Mouse (Mus musculus) hindbrain, embryonic 12.5 days (tissue): ENCODE data around the gene Psmd8. TPM values are rescaled to one million over a fixed set of nuclear protein-coding genes. Genes with fewer than 3 reads are reported as not detected.
"Not testable (repeated sequence)": the region's sequence is repeated elsewhere in the genome, so short reads cannot be mapped to it uniquely, and the experiment has no call there.

Experiments
- ATAC-seq: fragments of 200-750 bp; cut with Nextera tagmentation; 2 replicates; pipeline ENCODE4 v1.8.0; 2017; ENCODE audit warnings: moderate TSS enrichment; ENCODE audit not compliant: low FRiP score
- H3K27ac ChIP-seq: fragments of 300-500 bp; sonication (generic); 2 replicates; pipeline ENCODE4 v1.5.1; 2016; ENCODE audit warnings: mild to moderate bottlenecking
- H3K27me3 ChIP-seq: fragments of 300-500 bp; sonication (generic); 2 replicates; pipeline ENCODE4 v1.6.1; 2016; ENCODE audit warnings: mild to moderate bottlenecking
- H3K36me3 ChIP-seq: fragments of 300-500 bp; sonication (generic); 2 replicates; pipeline ENCODE4 v1.6.1; 2016; ENCODE audit warnings: mild to moderate bottlenecking
- H3K4me1 ChIP-seq: fragments of 300-500 bp; sonication (generic); 2 replicates; pipeline ENCODE4 v1.6.1; 2016
- H3K4me2 ChIP-seq: fragments of 300-500 bp; sonication (generic); replicated peaks from 2 replicates; pipeline ENCODE4 v1.6.1; 2016; ENCODE audit warnings: mild to moderate bottlenecking
- H3K4me3 ChIP-seq: fragments of 300-500 bp; sonication (generic); 2 replicates; pipeline ENCODE4 v1.5.1; 2016; ENCODE audit warnings: mild to moderate bottlenecking
- H3K9ac ChIP-seq: fragments of 300-500 bp; sonication (generic); 2 replicates; pipeline ENCODE4 v1.6.1; 2016; ENCODE audit warnings: mild to moderate bottlenecking, moderate library complexity
- H3K9me3 ChIP-seq: fragments of 300-500 bp; sonication (generic); replicated peaks from 2 replicates; pipeline ENCODE4 v1.6.1; 2016; ENCODE audit warnings: mild to moderate bottlenecking
- WGBS: fragments of 180-500 bp; shearing (Covaris S2); methylation state at CpG from one replicate; pipeline ENCODE4 v1.1.7; 2016; 5-methylcytosine and 5-hydroxymethylcytosine counted together
- polyA plus RNA-seq: library from polyadenylated mRNA; unstranded; fragments of >200 nt; fragmentation: Nextera tagmentation; extraction: Ambion mirVana; gene quantifications from 2 replicates; pipeline ENCODE4 v1.2.1, GENCODE M21; 2016

The Psmd8 gene
- polyA plus RNA-seq, 1 experiment from 2014 or later = 285 TPM

DNA sequence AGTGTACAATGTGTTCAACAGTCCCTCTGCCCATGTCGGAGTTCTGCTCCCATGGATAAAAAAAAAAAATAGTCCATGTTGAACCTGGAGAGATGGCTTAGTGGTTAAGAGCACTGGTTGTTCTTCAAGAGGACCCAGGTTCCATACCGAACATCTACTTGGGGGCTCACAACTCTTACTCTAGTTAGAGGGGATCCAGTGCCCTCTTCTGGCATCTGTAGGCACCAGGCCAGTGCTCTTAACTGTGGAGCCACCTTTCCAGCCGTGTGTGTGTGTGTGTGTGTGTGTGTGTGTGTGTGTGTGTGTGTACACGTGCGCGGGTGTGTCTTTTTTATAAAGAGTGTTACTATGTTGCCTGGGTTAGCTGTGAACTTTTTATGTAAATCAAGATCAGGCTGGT is 22.1 kb upstream of the Psmd8 start:
- Histone ChIP-seq H3K36me3 (no peaks in the 10 kb centered on the region), H3K4me2 (no peak overlapping the region), H3K27me3 (no peaks in the 10 kb centered on the region), H3K4me3 (no peak overlapping the region), H3K9ac (no peak overlapping the region), H3K27ac (no peak overlapping the region), H3K9me3 (no peaks in the 10 kb centered on the region), H3K4me1 (no peaks in the 10 kb centered on the region)
- no peak for ATAC-seq
- WGBS = 80% methylated on average over 6 of the region's 6 CpGs

DNA sequence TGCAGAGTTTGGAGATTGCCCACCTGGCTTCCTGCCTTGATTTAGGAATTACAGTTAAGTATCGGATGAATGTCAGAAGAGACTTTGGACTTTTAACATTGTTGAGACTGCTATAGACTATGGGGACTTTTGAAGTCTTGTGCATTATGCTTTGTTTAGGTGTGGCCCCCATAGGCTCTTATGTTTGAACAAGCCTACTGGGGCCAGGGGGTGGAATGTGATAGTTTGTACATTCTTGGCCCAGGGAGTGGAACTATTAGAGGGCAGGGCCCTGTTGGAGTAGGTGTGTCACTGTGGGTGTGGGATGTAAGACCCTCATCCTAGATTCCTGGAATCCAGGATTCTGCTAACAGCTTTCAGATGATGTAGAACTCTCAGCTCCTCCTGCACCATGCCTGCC is 13.7 kb upstream of the Psmd8 start:
- H3K4me2 ChIP-seq, H3K36me3 ChIP-seq, ATAC-seq, H3K9me3 ChIP-seq, H3K27me3 ChIP-seq, H3K9ac ChIP-seq, H3K4me1 ChIP-seq, H3K4me3 ChIP-seq, H3K27ac ChIP-seq: not testable (repeated sequence)
- 96% methylated on average over 1 of the region's 1 CpGs for WGBS

DNA sequence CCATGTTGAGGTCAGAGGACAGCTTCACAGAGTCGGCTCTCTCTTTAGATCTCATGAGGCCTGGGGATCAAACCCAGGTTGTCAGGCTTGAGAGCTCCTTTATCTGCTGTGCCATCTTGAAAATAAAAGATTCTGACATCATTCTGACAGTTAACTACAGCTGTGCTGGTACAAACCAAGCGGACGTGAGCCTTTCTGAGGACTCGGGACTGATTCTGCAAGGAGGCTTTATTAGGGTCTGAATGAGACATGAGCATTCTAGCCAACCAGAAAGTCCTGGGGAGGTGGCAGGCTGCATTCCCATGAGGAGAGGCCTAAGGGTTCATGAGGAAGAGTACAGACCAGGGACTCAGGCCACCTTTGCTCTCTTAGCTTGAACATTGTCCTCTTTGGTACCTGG is 822 bp upstream of the Psmd8 start:
- not testable (repeated sequence) for H3K36me3 ChIP-seq, H3K27me3 ChIP-seq, H3K27ac ChIP-seq, ATAC-seq, H3K9ac ChIP-seq, H3K4me2 ChIP-seq, H3K9me3 ChIP-seq
- Histone ChIP-seq H3K4me1 (peaks cover 21% of the 10 kb centered on the region), H3K4me3 (0 out of 2 replicates have a peak overlapping the region, but pooled peaks have one; percentile 63)
- 89% methylated on average over 4 of the region's 4 CpGs for WGBS

DNA sequence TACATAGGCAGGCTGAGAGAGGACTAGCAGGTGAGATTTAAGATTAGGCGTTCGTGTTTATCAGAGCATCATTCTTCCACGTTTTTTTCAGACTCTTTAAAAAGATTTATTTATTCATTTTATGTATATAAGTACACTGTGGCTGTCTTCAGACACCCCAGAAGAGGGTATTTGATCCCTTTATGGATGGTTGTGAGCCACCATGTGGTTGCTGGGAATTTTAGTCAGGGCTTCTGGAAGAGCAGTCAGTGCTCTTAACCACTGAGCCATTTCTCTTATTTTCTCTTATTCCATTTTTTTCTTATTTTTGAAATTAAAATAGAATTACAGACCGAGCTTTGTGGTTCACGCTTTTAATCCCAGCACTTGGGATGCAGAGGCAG is 344 bp upstream of the Psmd8 start:
- peaks cover 21% of the 10 kb centered on the region for H3K4me1 ChIP-seq
- H3K27me3 ChIP-seq = peaks cover 2% of the 10 kb centered on the region; the same call in 1 of the 2 replicates
- peak overlapping the region; percentile 82 for H3K4me2 ChIP-seq
- no peaks in the 10 kb centered on the region for H3K9me3 ChIP-seq
- H3K9ac ChIP-seq = no peak overlapping the region
- 41% methylated on average over 5 of the region's 5 CpGs for WGBS
- H3K27ac ChIP-seq = no peak overlapping the region
- H3K4me3 ChIP-seq = peak overlapping the region; percentile 63
- peaks cover 14% of the 10 kb centered on the region for H3K36me3 ChIP-seq
- peak; percentile 59 for ATAC-seq

DNA sequence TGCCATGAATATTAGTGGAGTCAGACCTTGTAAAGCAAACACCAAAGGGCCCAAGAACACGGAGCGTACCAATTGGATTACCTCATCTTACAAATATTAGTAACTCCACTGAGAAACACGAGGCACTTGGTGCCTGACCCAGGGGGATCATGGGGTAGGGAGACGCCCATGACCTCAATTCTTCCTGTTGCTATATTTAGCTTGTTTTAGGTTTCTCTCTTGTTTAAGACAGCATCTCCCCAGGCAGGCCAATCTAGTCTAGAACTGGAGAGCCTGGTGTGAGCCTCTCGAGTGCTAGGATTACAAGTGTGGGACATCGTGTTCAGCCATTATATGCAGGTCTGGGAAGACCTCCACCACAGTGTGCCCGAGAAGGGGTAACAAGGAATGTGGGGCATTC is 1.2 kb downstream of the Psmd8 start:
- ATAC-seq = no peak
- Histone ChIP-seq H3K36me3 (peaks cover 29% of the 10 kb centered on the region), H3K4me2 (peak overlapping the region; percentile 82), H3K9me3 (no peaks in the 10 kb centered on the region), H3K27me3 (peaks cover 14% of the 10 kb centered on the region), H3K27ac (no peak overlapping the region), H3K9ac (peak overlapping the region; percentile 72; the same call in 1 of the 2 replicates), H3K4me3 (peak overlapping the region; percentile 63), H3K4me1 (peaks cover 21% of the 10 kb centered on the region)
- WGBS = 61% methylated on average over 7 of the region's 7 CpGs

DNA sequence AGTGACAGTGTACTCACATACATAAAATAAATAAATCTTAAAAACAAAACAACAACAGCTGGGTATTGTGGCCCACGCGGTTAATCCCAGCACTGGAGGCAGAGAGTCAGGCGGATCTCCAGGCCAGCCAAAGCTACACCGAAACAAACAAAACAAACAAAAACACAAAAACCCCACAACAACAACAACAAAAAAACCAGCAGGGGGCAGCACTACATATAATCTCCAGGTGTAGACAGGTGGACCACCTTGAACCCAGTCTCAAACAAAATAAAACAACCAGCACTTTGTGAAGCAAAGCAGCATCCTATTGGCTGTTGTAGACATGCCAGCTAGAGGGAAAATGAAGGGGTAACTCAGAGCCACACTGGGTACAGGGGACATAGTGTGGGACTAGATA is 2.4 kb downstream of the Psmd8 start:
- Histone ChIP-seq H3K9me3 (no peaks in the 10 kb centered on the region), H3K4me1 (peaks cover 22% of the 10 kb centered on the region), H3K27me3 (peaks cover 27% of the 10 kb centered on the region), H3K27ac (no peak overlapping the region), H3K36me3 (peaks cover 40% of the 10 kb centered on the region), H3K4me2 (0 out of 2 replicates have a peak overlapping the region, but pooled peaks have one; percentile 8), H3K4me3 (no peak overlapping the region), H3K9ac (no peak overlapping the region)
- 89% methylated on average over 4 of the region's 4 CpGs for WGBS
- no peak for ATAC-seq

DNA sequence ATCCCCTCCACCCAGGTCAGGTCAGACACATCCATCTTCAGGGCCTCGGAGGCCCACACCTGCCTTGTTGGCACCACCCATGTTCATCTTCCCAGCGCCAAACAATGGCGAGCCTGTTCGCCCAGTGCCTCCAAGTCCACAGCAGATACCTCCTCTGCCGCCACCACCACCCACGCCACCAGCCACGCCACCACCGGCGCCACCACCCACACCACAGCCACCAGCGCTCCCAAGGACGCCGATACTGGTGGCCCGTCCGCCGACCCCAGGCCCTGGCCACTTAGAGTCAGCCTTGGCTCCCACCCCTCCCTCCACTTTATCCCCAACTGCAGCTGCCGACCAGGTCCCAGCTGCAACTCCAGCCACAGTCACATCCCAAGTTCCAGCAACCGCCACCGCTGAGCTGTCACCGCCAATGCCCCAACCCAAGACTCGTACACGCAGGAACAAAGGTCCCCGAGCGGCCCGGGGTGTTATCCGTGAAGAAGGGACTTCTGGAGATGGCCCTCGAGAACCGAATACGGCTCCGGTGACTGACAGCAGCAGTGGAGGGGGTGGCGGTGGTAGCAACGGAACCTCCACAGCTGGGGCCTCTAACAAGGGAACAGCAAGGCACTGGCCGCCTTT is 8.0 kb downstream of the Psmd8 start:
- Histone ChIP-seq H3K4me2 (no peak overlapping the region), H3K36me3 (peaks cover 40% of the 10 kb centered on the region), H3K4me3 (no peak overlapping the region), H3K27ac (no peak overlapping the region), H3K9me3 (no peaks in the 10 kb centered on the region), H3K4me1 (peaks cover 45% of the 10 kb centered on the region), H3K27me3 (peaks cover 58% of the 10 kb centered on the region), H3K9ac (no peak overlapping the region)
- no peak for ATAC-seq
- 28% methylated on average over 32 of the region's 32 CpGs for WGBS

DNA sequence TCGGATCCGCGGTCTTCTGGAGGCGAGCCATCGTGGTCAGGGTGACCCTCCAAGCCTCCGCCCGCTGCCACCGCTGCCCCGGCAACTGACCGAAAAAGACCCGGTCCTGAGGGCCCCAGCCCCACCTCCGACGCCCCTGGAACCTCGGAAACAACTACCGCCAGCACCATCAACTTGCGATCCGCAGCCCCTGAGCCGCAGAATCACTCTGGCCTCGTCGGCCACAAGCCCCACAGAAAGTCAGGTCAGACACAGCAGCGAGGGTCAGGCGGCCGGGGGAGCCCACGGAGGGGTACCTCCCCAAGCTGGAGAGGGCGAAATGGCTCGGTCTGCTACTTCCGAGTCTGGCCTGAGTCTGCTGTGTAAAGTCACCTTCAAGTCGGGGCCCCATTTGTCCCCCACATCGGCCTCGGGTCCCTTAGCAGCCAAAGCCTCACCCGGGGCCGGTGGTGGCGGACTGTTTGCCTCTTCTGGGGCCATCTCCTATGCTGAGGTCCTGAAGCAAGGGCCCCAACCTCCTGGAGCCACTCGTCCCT is 8.9 kb downstream of the Psmd8 start:
- Histone ChIP-seq H3K27me3 (peaks cover 58% of the 10 kb centered on the region), H3K9me3 (no peaks in the 10 kb centered on the region), H3K9ac (peak overlapping the region; percentile 54; the same call in 1 of the 2 replicates), H3K4me1 (peaks cover 46% of the 10 kb centered on the region), H3K36me3 (peaks cover 34% of the 10 kb centered on the region), H3K4me2 (peak overlapping the region; percentile 76), H3K4me3 (peak overlapping the region; percentile 68), H3K27ac (no peak overlapping the region)
- 5% methylated on average over 34 of the region's 34 CpGs for WGBS
- no peak for ATAC-seq

DNA sequence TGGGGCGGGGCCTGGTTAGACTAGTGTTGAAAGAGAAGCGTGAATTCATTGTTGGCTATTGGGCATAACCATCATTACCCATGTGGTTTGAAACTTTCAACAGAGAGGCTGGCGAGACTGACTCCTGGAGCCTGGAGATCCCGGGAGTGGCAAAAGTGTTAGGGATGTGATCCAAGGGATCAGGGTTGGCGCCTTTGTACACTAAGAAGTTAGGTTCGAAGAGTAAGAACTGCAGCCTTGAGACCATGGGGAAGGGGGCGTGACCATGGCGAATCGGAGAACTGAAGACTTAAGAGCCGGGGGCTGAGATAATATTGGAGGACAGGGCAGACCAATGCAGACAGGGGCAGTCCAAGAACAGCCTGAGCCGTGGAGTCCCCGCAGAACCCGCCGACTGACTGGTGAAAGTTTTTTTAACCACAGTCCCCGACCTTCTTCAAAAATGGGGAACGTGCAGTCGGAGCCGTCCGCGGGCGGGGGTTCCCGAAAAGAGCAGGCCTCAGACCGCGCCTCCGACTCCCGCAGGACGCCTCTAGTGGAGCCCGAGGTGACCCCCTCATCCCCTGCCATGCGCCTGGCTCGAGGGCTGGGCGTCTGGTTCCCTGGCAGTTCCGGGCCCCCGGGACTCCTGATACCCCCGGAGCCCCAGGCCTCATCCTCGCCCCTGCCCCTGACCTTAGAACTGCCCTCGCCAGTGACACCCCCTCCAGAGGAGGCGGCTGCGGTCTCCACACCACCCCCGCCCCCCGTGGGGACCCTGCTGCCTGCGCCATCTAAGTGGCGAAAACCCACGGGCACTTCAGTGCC is 9.5 kb downstream of the Psmd8 start:
- ATAC-seq = no peak
- Histone ChIP-seq H3K36me3 (peaks cover 27% of the 10 kb centered on the region), H3K4me2 (peak overlapping the region; percentile 76), H3K4me1 (peaks cover 46% of the 10 kb centered on the region), H3K9me3 (no peaks in the 10 kb centered on the region), H3K4me3 (peak overlapping the region; percentile 68), H3K27ac (no peak overlapping the region), H3K9ac (peak overlapping the region; percentile 54), H3K27me3 (peaks cover 57% of the 10 kb centered on the region)
- 1% methylated on average over 43 of the region's 43 CpGs for WGBS

DNA sequence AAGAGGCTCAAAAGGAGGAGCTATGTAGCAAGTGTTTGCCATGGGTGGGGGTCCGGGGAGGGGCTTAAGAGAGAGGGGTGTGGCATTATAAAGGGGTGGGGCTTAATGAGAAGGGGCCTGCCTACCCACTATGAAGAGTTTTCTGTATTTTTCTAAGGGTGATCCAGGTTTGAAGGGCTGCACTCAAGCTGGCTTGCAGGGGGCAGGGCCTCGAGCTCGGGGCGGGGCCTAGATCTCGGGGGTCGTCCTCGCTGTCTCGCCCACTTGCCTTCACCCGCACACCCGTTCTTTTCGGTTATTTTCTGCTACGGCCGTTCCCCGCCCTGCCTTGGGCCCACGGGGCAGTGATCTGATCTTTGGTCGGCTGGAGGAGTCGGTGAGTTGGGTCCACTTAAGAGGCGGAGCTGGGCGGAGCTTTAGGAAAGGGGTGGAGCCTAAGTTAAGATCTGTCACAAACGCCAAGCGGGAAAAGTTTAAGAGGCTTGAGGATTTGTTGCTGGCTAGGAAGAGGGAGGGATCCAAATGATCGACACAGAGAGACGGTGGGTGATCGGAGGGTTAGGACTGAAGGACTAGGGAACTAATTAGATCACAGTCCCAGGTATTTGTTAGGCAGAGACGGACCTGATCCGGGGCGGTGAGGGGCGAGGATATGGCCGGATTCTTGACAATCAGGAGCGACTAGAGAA is 10.3 kb downstream of the Psmd8 start, which contains the start of the genes Ggn and Spred3:
Gene Ggn, plus strand, starts transcription at position 145 of the 689 bp plus-strand sequence.
Gene Spred3, minus strand, starts transcription at position 346 of the 689 bp plus-strand sequence.
- H3K9ac ChIP-seq = peak within 1 kb of the TSS; percentile 67
- H3K4me2 ChIP-seq = peak within 1 kb of the TSS; percentile 76
- H3K27me3 ChIP-seq = peaks cover 51% of the 10 kb centered on the region
- peaks cover 46% of the 10 kb centered on the region for H3K4me1 ChIP-seq
- H3K4me3 ChIP-seq = peak within 1 kb of the TSS; percentile 68
- no peaks in the 10 kb centered on the region for H3K9me3 ChIP-seq
- under 1% methylated on average over 30 of the region's 30 CpGs for WGBS
- peaks cover 20% of the 10 kb centered on the region for H3K36me3 ChIP-seq
- ATAC-seq = peak; percentile 46
- H3K27ac ChIP-seq = peak within 1 kb of the TSS; percentile 85

DNA sequence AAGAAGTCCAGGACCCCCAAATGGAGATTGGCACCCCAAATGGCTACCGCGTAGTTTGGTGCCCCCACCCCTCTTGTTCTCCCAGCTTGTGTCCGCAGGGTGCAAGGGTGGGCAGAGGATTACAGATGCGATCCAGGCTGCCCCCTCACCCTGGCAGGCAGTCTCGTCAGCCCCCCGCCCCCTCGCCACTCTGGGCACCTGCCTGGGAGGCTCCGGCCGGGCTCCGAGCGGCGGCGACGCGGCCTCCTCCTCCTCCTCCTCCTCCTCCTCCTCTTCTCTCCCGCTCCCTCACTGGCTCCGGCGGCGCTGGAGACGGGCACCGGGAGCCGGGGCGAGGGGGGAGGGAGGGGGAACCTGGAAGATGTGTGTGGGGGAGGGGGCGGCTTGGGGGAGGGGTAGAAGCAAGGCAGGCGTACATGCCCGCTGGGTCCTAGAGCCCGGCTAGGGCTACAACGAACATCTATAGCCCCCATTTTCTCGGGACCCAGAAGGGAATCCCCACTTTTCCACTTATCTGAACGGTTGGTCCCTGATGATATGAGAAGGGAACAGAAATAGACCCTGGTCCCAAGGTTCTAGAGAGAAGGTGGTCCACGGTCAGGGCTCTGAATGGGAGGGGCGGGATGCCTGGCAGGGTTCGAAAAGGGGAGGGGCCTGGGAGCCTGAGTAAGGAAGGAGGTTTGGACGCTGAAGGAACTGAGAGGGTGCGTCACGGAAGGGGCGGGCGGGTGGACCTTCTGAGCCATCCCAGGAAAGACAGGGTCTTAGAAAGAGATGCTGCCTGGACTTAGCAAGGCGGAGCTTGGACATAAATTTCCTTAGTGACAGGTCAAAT is 11.1 kb downstream of the Psmd8 start:
- Histone ChIP-seq H3K4me2 (peak overlapping the region; percentile 76), H3K4me3 (peak overlapping the region; percentile 68), H3K27ac (peak overlapping the region; percentile 85), H3K9me3 (no peaks in the 10 kb centered on the region), H3K9ac (peak overlapping the region; percentile 67), H3K27me3 (peaks cover 45% of the 10 kb centered on the region), H3K4me1 (peaks cover 46% of the 10 kb centered on the region), H3K36me3 (peaks cover 12% of the 10 kb centered on the region)
- under 1% methylated on average over 31 of the region's 39 CpGs for WGBS
- ATAC-seq = peak; percentile 80
